Mouse (Mus musculus): Measurements from ENCODE around the gene Rab3gap2.

DNA sequence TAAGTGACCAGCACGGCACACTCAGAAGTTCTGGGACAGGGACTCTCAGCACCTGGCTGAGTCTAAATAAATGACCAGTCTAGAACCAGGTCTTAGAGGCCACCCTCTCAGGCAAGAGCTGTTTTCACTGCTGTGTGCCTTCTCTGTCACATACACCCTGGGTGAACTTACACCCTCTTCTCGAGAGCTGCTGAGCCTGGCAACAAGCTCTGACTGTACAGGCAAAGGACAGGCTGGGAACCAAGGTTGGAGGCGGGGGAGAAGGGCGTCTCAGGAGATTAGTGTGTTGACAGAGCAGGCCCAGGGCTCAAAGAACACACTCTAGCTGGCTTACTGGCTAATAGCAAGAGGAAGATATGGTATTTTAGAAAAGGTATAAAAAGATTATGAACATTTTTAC, 105.0 kb downstream of the Rab3gap2 start:
- TF ChIP-seq POLR2A (IDR thresholded peaks at IDR 0.05; ENCODE audit: low read depth, low read length) (no peak), CTCF (conservative IDR thresholded peaks at IDR 0.05; ENCODE audit: insufficient read depth, insufficient read length, low read depth, low read length) (no peak)
